Mouse (Mus musculus): ENCODE results near the gene Pdzd2.

DNA sequence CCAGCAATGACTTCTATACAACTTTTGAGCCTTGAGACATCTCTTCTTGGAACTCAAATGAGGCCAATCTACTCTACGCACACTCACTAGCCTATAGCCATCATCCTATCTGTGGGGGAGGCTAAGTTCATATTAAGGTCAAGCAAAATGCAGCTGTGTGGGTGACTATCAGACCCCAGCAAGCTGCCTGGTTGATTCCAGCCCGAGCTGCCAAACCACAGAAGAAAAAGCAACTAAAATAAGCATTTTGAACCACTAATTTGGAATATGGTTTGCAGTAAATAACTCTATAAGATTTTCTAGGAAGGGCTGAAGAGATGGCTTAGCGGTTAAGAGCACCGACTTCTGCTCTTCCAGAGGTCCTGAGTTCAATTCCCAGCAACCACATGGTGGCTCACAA, 429.0 kb downstream of the Pdzd2 start:
- no peak for TF ChIP-seq GATA1 (IDR thresholded peaks at IDR 0.05; ENCODE audit: low read length)
- TF ChIP-seq TAL1 (IDR thresholded peaks at IDR 0.05; ENCODE audit: low read length) = no peak
